30 mouse cellular contexts compared by ENCODE assay signal in genomic region chr7:29335841-29336671, GRCm38 (mm10). TPM values are rescaled to one million over a fixed set of nuclear protein-coding genes. Genes with fewer than 3 reads are reported as not detected.
DNase-seq lines count a peak whose midpoint lies in the region; ATAC-seq lines count a peak whose summit lies in the region.
"Had no signal": no experiment of that assay in that cellular context is flagged by ENCODE, and none has a peak within 500 bp of the region (broad histone marks: within the 10 kb centered on the region; RNA-seq: fewer than 3 reads in every experiment).

No protein-coding gene starts in this region.

- no peak overlapping the region for H3K27ac ChIP-seq in midbrain, embryonic 11.5 days (ENCODE audit: low read depth, low read length)
- H3K27ac ChIP-seq in midbrain, embryonic 10.5 days (replicated peaks): no peak overlapping the region
- no peak overlapping the region for H3K27ac ChIP-seq in midbrain, embryonic 16.5 days (ENCODE audit: low read length)
- H3K27ac ChIP-seq: embryonic facial prominence, embryonic 15.5 days; hindbrain, embryonic 10.5 days; midbrain, embryonic 13.5 days; neural tube, embryonic 15.5 days; stomach, embryonic 15.5 days had no signal

- 78% methylated on average over 6 of the region's 6 CpGs for WGBS in midbrain, embryonic 11.5 days
- 88% methylated on average over 6 of the region's 6 CpGs for WGBS in midbrain, embryonic 10.5 days
- 86% methylated on average over 6 of the region's 6 CpGs for WGBS in midbrain, embryonic 16.5 days

- 0 out of 2 replicates have a peak, but pooled peaks cover 1% of the 10 kb centered on the region for H3K36me3 ChIP-seq in midbrain, embryonic 11.5 days (ENCODE audit: control insufficient read depth, insufficient read depth, low read length)
- H3K36me3 ChIP-seq in midbrain, embryonic 10.5 days: peaks cover 33% of the 10 kb centered on the region
- H3K36me3 ChIP-seq in midbrain, embryonic 16.5 days (ENCODE audit: control insufficient read depth, insufficient read depth, low read length): peaks cover 13% of the 10 kb centered on the region

- H3K9ac ChIP-seq in midbrain, embryonic 11.5 days (ENCODE audit: low read length): no peak overlapping the region
- no peak overlapping the region for H3K9ac ChIP-seq in midbrain, embryonic 16.5 days (ENCODE audit: low read depth, low read length)
- H3K9ac ChIP-seq: embryonic facial prominence, embryonic 15.5 days; lung, embryonic 14.5 days; midbrain, embryonic 13.5 days; neural tube, embryonic 15.5 days; stomach, embryonic 15.5 days had no signal

- peak; percentile 27 for DNase-seq in adrenal gland, postnatal 10 days
- DNase-seq in adrenal gland, postnatal 25 days: no peak
- DNase-seq in midbrain, embryonic 11.5 days (ENCODE audit: low spot score, missing footprints): peak; percentile 41
- no peak for DNase-seq in midbrain, embryonic 10.5 days (ENCODE audit: low spot score)
- peak; percentile 44 for DNase-seq in adrenal gland, postnatal 14 days
- no peak for DNase-seq in thymus, postnatal 0 days (ENCODE audit: low spot score)
- DNase-seq: cerebellum, adult 2 months; cerebellum, postnatal 14 days; gastrocnemius, postnatal 14 days; heart, postnatal 14 days; kidney, adult 2 months; kidney, postnatal 36 days; layer of hippocampus, postnatal 36 days; lung, embryonic 14.5 days; lung, postnatal 14 days; right cerebral cortex, postnatal 25 days; thymus, postnatal 25 days had no signal

- no peak for ATAC-seq in midbrain, embryonic 11.5 days (ENCODE audit: low FRiP score)
- no peak for ATAC-seq in midbrain, embryonic 16.5 days
- no peak for ATAC-seq in megakaryocyte progenitor cell, adult 5-6 weeks (replicated peaks; ENCODE audit: poor library complexity)
- ATAC-seq: CD4-positive, CD25-positive, alpha-beta regulatory T cell, adult 4 months; forebrain, embryonic 14.5 days; hindbrain, embryonic 16.5 days; Patski had no signal

- H3K4me3 ChIP-seq in midbrain, embryonic 11.5 days (ENCODE audit: low read depth, low read length): no peak overlapping the region
- no peak overlapping the region for H3K4me3 ChIP-seq in midbrain, embryonic 10.5 days
- H3K4me3 ChIP-seq in midbrain, embryonic 16.5 days (ENCODE audit: low read depth, low read length): no peak overlapping the region
- H3K4me3 ChIP-seq: embryonic facial prominence, embryonic 15.5 days; hindbrain, embryonic 10.5 days; midbrain, embryonic 13.5 days; neural tube, embryonic 15.5 days; stomach, embryonic 15.5 days had no signal

- H3K4me1 ChIP-seq in midbrain, embryonic 11.5 days (ENCODE audit: control insufficient read depth, insufficient read depth, low read length): no peaks in the 10 kb centered on the region
- peaks cover 9% of the 10 kb centered on the region for H3K4me1 ChIP-seq in midbrain, embryonic 10.5 days
- peaks cover 3% of the 10 kb centered on the region; the same call in 1 of the 2 replicates for H3K4me1 ChIP-seq in midbrain, embryonic 16.5 days (ENCODE audit: control insufficient read depth, insufficient read depth, low read length)
- H3K4me1 ChIP-seq: embryonic facial prominence, embryonic 15.5 days; neural tube, embryonic 15.5 days; stomach, embryonic 15.5 days had no signal

- no peaks in the 10 kb centered on the region for H3K27me3 ChIP-seq in midbrain, embryonic 11.5 days (ENCODE audit: control insufficient read depth, insufficient read depth, low read length)
- H3K27me3 ChIP-seq in midbrain, embryonic 10.5 days (ENCODE audit: low read depth, poor library complexity, severe bottlenecking): no peaks in the 10 kb centered on the region
- H3K27me3 ChIP-seq in midbrain, embryonic 16.5 days (ENCODE audit: control insufficient read depth, insufficient read depth, low read depth, low read length): no peaks in the 10 kb centered on the region
- H3K27me3 ChIP-seq: embryonic facial prominence, embryonic 15.5 days; midbrain, embryonic 13.5 days; neural tube, embryonic 15.5 days; Patski; stomach, embryonic 15.5 days had no signal

- no peaks in the 10 kb centered on the region for H3K9me3 ChIP-seq in midbrain, embryonic 11.5 days (ENCODE audit: control insufficient read depth, low read length)
- no peaks in the 10 kb centered on the region for H3K9me3 ChIP-seq in midbrain, embryonic 10.5 days (replicated peaks)
- no peaks in the 10 kb centered on the region for H3K9me3 ChIP-seq in midbrain, embryonic 16.5 days (replicated peaks; ENCODE audit: control insufficient read depth, low read length, poor library complexity, severe bottlenecking)
- H3K9me3 ChIP-seq: embryonic facial prominence, embryonic 15.5 days; hindbrain, embryonic 10.5 days; midbrain, embryonic 13.5 days; neural tube, embryonic 15.5 days; stomach, embryonic 15.5 days had no signal

- no peak overlapping the region for H3K4me2 ChIP-seq in midbrain, embryonic 11.5 days
- no peak overlapping the region for H3K4me2 ChIP-seq in midbrain, embryonic 16.5 days (ENCODE audit: low read length)
- H3K4me2 ChIP-seq: embryonic facial prominence, embryonic 15.5 days; lung, embryonic 14.5 days; midbrain, embryonic 13.5 days; neural tube, embryonic 15.5 days; stomach, embryonic 15.5 days had no signal

RNA-seq across cellular contexts. Expression of gene Dpf1, which starts 32.3 kb away (rescaled TPM):
- 1 to 10 TPM; 1.4 to 2.6 TPM for total RNA-seq in adrenal gland, postnatal 10 days (2021)
- total RNA-seq in adrenal gland, postnatal 25 days (2021): 0.95 and 1.6 TPM in 2 replicates
- 59.9 and 62.9 TPM in 2 replicates for polyA plus RNA-seq in midbrain, embryonic 11.5 days (2014; fragmentation: Nextera tagmentation; extraction: Ambion mirVana)
- polyA plus RNA-seq in midbrain, embryonic 10.5 days (2016; fragmentation: Nextera tagmentation; extraction: Ambion mirVana): 38.8 and 55.4 TPM in 2 replicates
- 1.8 and 2.4 TPM in 2 replicates for total RNA-seq in adrenal gland, postnatal 14 days (2021)
- polyA plus RNA-seq in thymus, postnatal 0 days (2015; fragmentation: Nextera tagmentation; extraction: Ambion mirVana): 3.0 and 3.5 TPM in 2 replicates
- 223 and 226 TPM in 2 replicates for polyA plus RNA-seq in midbrain, embryonic 16.5 days (2015; fragmentation: Nextera tagmentation; extraction: Ambion mirVana)
- 0.05 and 0.73 TPM in 2 replicates for total RNA-seq in megakaryocyte progenitor cell, adult 5-6 weeks (2015)
- total RNA-seq in megakaryocyte progenitor cell, adult 5-6 weeks (2017): 0.10 TPM in 1 of 2 replicates, not detected in the other
- total RNA-seq: granulocyte monocyte progenitor cell, adult 5-6 weeks; liver, adult 2 months had no signal
- polyA plus RNA-seq: CD4-positive, CD25-positive, alpha-beta regulatory T cell, adult 4 months had no signal

RNA-seq across cellular contexts. Expression of gene Ppp1r14a, which starts 46.9 kb away (rescaled TPM):
- total RNA-seq in adrenal gland, postnatal 10 days (2021): 10 to 100 TPM; 13.8 to 14.3 TPM
- 5.5 and 6.7 TPM in 2 replicates for total RNA-seq in adrenal gland, postnatal 25 days (2021)
- 21.6 and 21.8 TPM in 2 replicates for polyA plus RNA-seq in midbrain, embryonic 11.5 days (2014; fragmentation: Nextera tagmentation; extraction: Ambion mirVana)
- polyA plus RNA-seq in midbrain, embryonic 10.5 days (2016; fragmentation: Nextera tagmentation; extraction: Ambion mirVana): 21.9 and 22.2 TPM in 2 replicates
- total RNA-seq in adrenal gland, postnatal 14 days (2021): 10.9 and 12.4 TPM in 2 replicates
- 3.1 and 3.4 TPM in 2 replicates for polyA plus RNA-seq in thymus, postnatal 0 days (2015; fragmentation: Nextera tagmentation; extraction: Ambion mirVana)
- polyA plus RNA-seq in midbrain, embryonic 16.5 days (2015; fragmentation: Nextera tagmentation; extraction: Ambion mirVana): 2.5 and 2.7 TPM in 2 replicates
- total RNA-seq in megakaryocyte progenitor cell, adult 5-6 weeks (2015): not detected in 2 replicates
- 1.1 TPM in 1 of 2 replicates, not detected in the other for total RNA-seq in megakaryocyte progenitor cell, adult 5-6 weeks (2017)
- total RNA-seq: granulocyte monocyte progenitor cell, adult 5-6 weeks had no signal
- polyA plus RNA-seq: CD4-positive, CD25-positive, alpha-beta regulatory T cell, adult 4 months had no signal

RNA-seq across cellular contexts. Expression of gene Spint2, which starts 54.3 kb away (rescaled TPM):
- total RNA-seq in adrenal gland, postnatal 10 days (2021): 10 to 100 TPM; 33.2 to 36.6 TPM
- 23.0 and 36.9 TPM in 2 replicates for total RNA-seq in adrenal gland, postnatal 25 days (2021)
- polyA plus RNA-seq in midbrain, embryonic 11.5 days (2014; fragmentation: Nextera tagmentation; extraction: Ambion mirVana): 16.5 and 18.3 TPM in 2 replicates
- 20.5 and 20.8 TPM in 2 replicates for polyA plus RNA-seq in midbrain, embryonic 10.5 days (2016; fragmentation: Nextera tagmentation; extraction: Ambion mirVana)
- 29.0 and 31.5 TPM in 2 replicates for total RNA-seq in adrenal gland, postnatal 14 days (2021)
- 571 and 608 TPM in 2 replicates for polyA plus RNA-seq in thymus, postnatal 0 days (2015; fragmentation: Nextera tagmentation; extraction: Ambion mirVana)
- polyA plus RNA-seq in midbrain, embryonic 16.5 days (2015; fragmentation: Nextera tagmentation; extraction: Ambion mirVana): 81.2 and 89.7 TPM in 2 replicates
- 60.8 and 62.8 TPM in 2 replicates for total RNA-seq in megakaryocyte progenitor cell, adult 5-6 weeks (2015)
- 21.2 and 34.1 TPM in 2 replicates for total RNA-seq in megakaryocyte progenitor cell, adult 5-6 weeks (2017)

Comparison
In these comparisons a context has a peak if more than half of its experiments do, and no peak if none do; other contexts are left out.
1. DNase-seq: peak in adrenal gland, postnatal 10 days (single experiment), midbrain, embryonic 11.5 days (single experiment) and adrenal gland, postnatal 14 days (single experiment); none in adrenal gland, postnatal 25 days (single experiment), midbrain, embryonic 10.5 days (single experiment) and thymus, postnatal 0 days (single experiment).